Mouse (Mus musculus) olfactory bulb, adult 2 months (tissue): Measurements from ENCODE around the gene Klhl2.

Source experiments
- CTCF ChIP-seq: fragments of 200-500 bp; IDR thresholded peaks from 2 replicates; pipeline ENCODE4 v1.5.1; 2012; ENCODE audit warnings: low read depth, mild to moderate bottlenecking, low read length, moderate library complexity; ENCODE audit not compliant: insufficient read depth
- POLR2A ChIP-seq: fragments of 200-500 bp; IDR thresholded peaks from 2 replicates; pipeline ENCODE4 v1.6.1; 2012; ENCODE audit warnings: mild to moderate bottlenecking, low read depth, low read length, moderate library complexity; ENCODE audit not compliant: insufficient read depth

DNA sequence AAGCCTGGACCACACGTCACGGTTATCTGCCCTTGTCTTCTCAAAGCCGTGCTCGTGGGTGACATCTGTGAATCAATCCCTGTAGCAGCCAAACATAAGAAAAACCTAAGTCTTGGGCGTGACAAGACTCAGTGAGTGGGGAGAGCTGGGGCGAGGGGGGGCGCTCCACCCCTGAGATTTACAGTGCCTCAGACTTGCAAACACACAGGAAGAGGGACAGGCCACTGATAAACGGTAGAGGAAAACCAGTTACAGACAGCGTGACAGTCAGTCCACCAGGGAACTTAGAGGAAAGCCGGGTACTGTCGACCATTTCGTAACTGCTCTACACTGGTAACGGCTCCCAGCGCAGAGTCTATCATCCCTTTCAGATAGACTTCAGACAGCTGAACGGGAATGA lies 21.4 kb downstream of the Klhl2 start:
- no peak for TF ChIP-seq POLR2A
- TF ChIP-seq CTCF = no peak
